Mouse (Mus musculus) midbrain, postnatal 0 days (tissue): ENCODE data around the gene C1ql1. TPM values are rescaled to one million over a fixed set of nuclear protein-coding genes. Genes with fewer than 3 reads are reported as not detected.

ENCODE experiments used
- ATAC-seq: fragments of 200-750 bp; cut with Nextera tagmentation; 2 replicates; pipeline ENCODE4 v1.8.0; 2017; ENCODE audit warnings: moderate number of reproducible peaks, mild to moderate bottlenecking, moderate TSS enrichment, moderate library complexity; ENCODE audit not compliant: low FRiP score
- DNase-seq: peaks from one replicate; pipeline ENCODE4 v3.0.0-alpha.2; 2015; ENCODE audit warnings: low spot score
- H3K27ac ChIP-seq: fragments of 300-500 bp; sonication (generic); 2 replicates; pipeline ENCODE4 v1.5.1; 2014; ENCODE audit warnings: low read depth, mild to moderate bottlenecking, low read length, mixed read lengths
- H3K27me3 ChIP-seq: fragments of 300-500 bp; sonication (generic); 2 replicates; pipeline ENCODE4 v1.6.1; 2014; ENCODE audit warnings: low read length, control low read depth, mixed read lengths; ENCODE audit not compliant: insufficient read depth
- H3K36me3 ChIP-seq: fragments of 300-500 bp; sonication (generic); 2 replicates; pipeline ENCODE4 v1.6.1; 2014; ENCODE audit warnings: low read length, control low read depth, mixed read lengths; ENCODE audit not compliant: insufficient read depth
- H3K4me1 ChIP-seq: fragments of 300-500 bp; sonication (generic); 2 replicates; pipeline ENCODE4 v1.6.1; 2014; ENCODE audit warnings: mild to moderate bottlenecking, control low read depth, antibody characterized with exemption, low read length, mixed read lengths; ENCODE audit not compliant: insufficient read depth
- H3K4me2 ChIP-seq: fragments of 300-500 bp; sonication (generic); 2 replicates; pipeline ENCODE4 v1.6.1; 2014; ENCODE audit warnings: low read depth, mild to moderate bottlenecking, low read length, mixed read lengths; ENCODE audit not compliant: poor library complexity, severe bottlenecking
- H3K4me3 ChIP-seq: fragments of 300-500 bp; sonication (generic); 2 replicates; pipeline ENCODE4 v1.5.1; 2014; ENCODE audit warnings: low read depth, mild to moderate bottlenecking, low read length, moderate library complexity
- H3K9ac ChIP-seq: fragments of 300-500 bp; sonication (generic); replicated peaks from 2 replicates; pipeline ENCODE4 v1.6.1; 2014; ENCODE audit warnings: mild to moderate bottlenecking, low read length, moderate library complexity, mixed read lengths; ENCODE audit not compliant: poor library complexity, severe bottlenecking
- H3K9me3 ChIP-seq: fragments of 300-500 bp; sonication (generic); 2 replicates; pipeline ENCODE4 v1.6.1; 2016; ENCODE audit warnings: low read length, control low read depth
- CTCF ChIP-seq: IDR thresholded peaks from 2 replicates; pipeline ENCODE4 v1.5.1; 2016; ENCODE audit warnings: antibody characterized with exemption, mild to moderate bottlenecking
- whole genome bisulfite sequencing: fragments of 180-500 bp; shearing (Covaris S2); extraction: QIAGEN DNeasy Blood & Tissue Kit; methylation state at CpG from one replicate; pipeline ENCODE4 v1.1.7; 2014; 5-methylcytosine and 5-hydroxymethylcytosine counted together
- polyA plus RNA-seq: library from polyadenylated mRNA; unstranded; fragments of >200 nt; fragmentation: Nextera tagmentation; extraction: Ambion mirVana; gene quantifications from 2 replicates; pipeline ENCODE4 v1.2.1, GENCODE M21; 2015
- total RNA-seq: library from RNA; depleted of rRNA; stranded (reverse); fragments of >200 nt; gene quantifications from 2 replicates; pipeline ENCODE4 v1.2.3, GENCODE M21; 2014

C1ql1 gene
- total and polyA plus RNA-seq, 2 experiments from 2014 or later, result 15.8 to 45.6 TPM

- H3K9ac ChIP-seq, result peak overlapping the region; percentile 46; the same call in 1 of the 2 replicates
- H3K36me3 ChIP-seq, result no peaks in the 10 kb centered on the region
These were observed 1.8 kb upstream of the C1ql1 start for GRCm38 (mm10) chr11:102948043-102948961.

GRCm38 (mm10) chr11:102946992-102947343 lies 480 bp upstream of the C1ql1 start:
- no peak for DNase-seq
- no peak overlapping the region for H3K9ac ChIP-seq
- ATAC-seq, result peak; percentile 34; the same call in 1 of the 2 replicates
- no peaks in the 10 kb centered on the region for H3K9me3 ChIP-seq
- peaks cover 9% of the 10 kb centered on the region for H3K4me1 ChIP-seq
- peak; percentile 49 for TF ChIP-seq CTCF
- H3K27ac ChIP-seq, result no peak overlapping the region
- peaks cover 49% of the 10 kb centered on the region for H3K27me3 ChIP-seq
- 12% methylated on average over 8 of the region's 8 CpGs for WGBS
- no peaks in the 10 kb centered on the region for H3K36me3 ChIP-seq
- H3K4me2 ChIP-seq, result peak overlapping the region; percentile 59
- H3K4me3 ChIP-seq, result peak overlapping the region; percentile 39; the same call in 1 of the 2 replicates

More at GRCm38 (mm10) chr11:102948043-102948961, 1.8 kb upstream of the C1ql1 start:
- TF ChIP-seq CTCF, result no peak
- no peak for ATAC-seq
- Histone ChIP-seq H3K9me3 (no peaks in the 10 kb centered on the region), H3K4me3 (peak overlapping the region; percentile 38), H3K27ac (no peak overlapping the region), H3K4me1 (peaks cover 9% of the 10 kb centered on the region), H3K4me2 (peak overlapping the region; percentile 73), H3K27me3 (peaks cover 46% of the 10 kb centered on the region)
- 4% methylated on average over 50 of the region's 51 CpGs for WGBS
- DNase-seq, result peak; percentile 59

GRCm38 (mm10) chr11:102945306-102946264 lies 903 bp downstream of the C1ql1 start:
- TF ChIP-seq CTCF, result no peak
- Histone ChIP-seq H3K36me3 (no peaks in the 10 kb centered on the region), H3K4me3 (peak overlapping the region; percentile 39), H3K27me3 (peaks cover 49% of the 10 kb centered on the region), H3K4me2 (peak overlapping the region; percentile 59), H3K9me3 (no peaks in the 10 kb centered on the region), H3K4me1 (peaks cover 9% of the 10 kb centered on the region), H3K9ac (no peak overlapping the region), H3K27ac (no peak overlapping the region)
- 2% methylated on average over 54 of the region's 54 CpGs for WGBS
- ATAC-seq (no peak), DNase-seq (no peak)

- DNase-seq, result no peak
- Histone ChIP-seq H3K4me1 (0 out of 2 replicates have a peak, but pooled peaks cover 4% of the 10 kb centered on the region), H3K27ac (no peak overlapping the region), H3K27me3 (peaks cover 32% of the 10 kb centered on the region), H3K9me3 (no peaks in the 10 kb centered on the region), H3K36me3 (no peaks in the 10 kb centered on the region), H3K4me3 (no peak overlapping the region), H3K4me2 (no peak overlapping the region), H3K9ac (no peak overlapping the region)
- no peak for TF ChIP-seq CTCF
- no peak for ATAC-seq
- 70% methylated on average over 6 of the region's 6 CpGs for WGBS
These were observed 5.3 kb downstream of the C1ql1 start for GRCm38 (mm10) chr11:102941236-102941635.

GRCm38 (mm10) chr11:102939024-102939675 lies 7.3 kb downstream of the C1ql1 start:
- H3K4me1 ChIP-seq, result no peaks in the 10 kb centered on the region
- ATAC-seq, result no peak
- no peak overlapping the region for H3K4me3 ChIP-seq
- WGBS, result 39% methylated on average over 13 of the region's 13 CpGs
- no peak overlapping the region for H3K4me2 ChIP-seq
- peaks cover 11% of the 10 kb centered on the region for H3K27me3 ChIP-seq
- no peaks in the 10 kb centered on the region for H3K36me3 ChIP-seq
- no peaks in the 10 kb centered on the region for H3K9me3 ChIP-seq
- TF ChIP-seq CTCF, result peak; percentile 9; the same call in 1 of the 2 replicates
- no peak overlapping the region for H3K27ac ChIP-seq
- no peak for DNase-seq
- H3K9ac ChIP-seq, result no peak overlapping the region
